Mouse (Mus musculus): ENCODE measurements around the gene Katnal1. TPM values are rescaled to one million over a fixed set of nuclear protein-coding genes. Genes with fewer than 3 reads are reported as not detected.

The Katnal1 gene
- polyA plus RNA-seq (2014; fragmentation: Illumina TruSeq; extraction: RNeasy Lipid Tissue Mini Kit (QIAGEN cat#74804); ENCODE audit: low read depth, low replicate concordance): 6.6 TPM

GRCm38 (mm10) chr5:148929116-148929449 lies at the start of gene Katnal1:
Katnal1 (minus strand) TSS chr5:148929320.

Other genes with a start within 250 kb of the Katnal1 start
- 0.67 TPM for gene Gm42791, start 65.8 kb upstream of the Katnal1 start, polyA plus RNA-seq (2014; fragmentation: Illumina TruSeq; extraction: RNeasy Lipid Tissue Mini Kit (QIAGEN cat#74804); ENCODE audit: low read depth, low replicate concordance)